Mouse (Mus musculus): ENCODE measurements at regions not wholly inside any gene's neighbourhood (a gene's known extent, or its start where the extent isn't known, plus 50 kb on each side); places are given as distances from the start of the nearest gene placed in this dataset.

- Histone ChIP-seq H3K4me2 (no peak overlapping the region), H3K4me1 (replicated peaks) (peaks cover 5% of the 10 kb centered on the region; the same call in 1 of the 2 replicates), H3K36me3 (no peaks in the 10 kb centered on the region), H3K9me3 (no peaks in the 10 kb centered on the region), H3K4me3 (no peak overlapping the region), H3K27me3 (no peaks in the 10 kb centered on the region), H3K27ac (replicated peaks) (no peak overlapping the region), H3K9ac (no peak overlapping the region)
- ATAC-seq (ENCODE audit: low read depth): no peak
- 73% methylated on average over 8 of the region's 8 CpGs for WGBS
Observed at GRCm38 (mm10) chr13:80334865-80335655, 548.1 kb upstream of the Arrdc3 start.

DNA sequence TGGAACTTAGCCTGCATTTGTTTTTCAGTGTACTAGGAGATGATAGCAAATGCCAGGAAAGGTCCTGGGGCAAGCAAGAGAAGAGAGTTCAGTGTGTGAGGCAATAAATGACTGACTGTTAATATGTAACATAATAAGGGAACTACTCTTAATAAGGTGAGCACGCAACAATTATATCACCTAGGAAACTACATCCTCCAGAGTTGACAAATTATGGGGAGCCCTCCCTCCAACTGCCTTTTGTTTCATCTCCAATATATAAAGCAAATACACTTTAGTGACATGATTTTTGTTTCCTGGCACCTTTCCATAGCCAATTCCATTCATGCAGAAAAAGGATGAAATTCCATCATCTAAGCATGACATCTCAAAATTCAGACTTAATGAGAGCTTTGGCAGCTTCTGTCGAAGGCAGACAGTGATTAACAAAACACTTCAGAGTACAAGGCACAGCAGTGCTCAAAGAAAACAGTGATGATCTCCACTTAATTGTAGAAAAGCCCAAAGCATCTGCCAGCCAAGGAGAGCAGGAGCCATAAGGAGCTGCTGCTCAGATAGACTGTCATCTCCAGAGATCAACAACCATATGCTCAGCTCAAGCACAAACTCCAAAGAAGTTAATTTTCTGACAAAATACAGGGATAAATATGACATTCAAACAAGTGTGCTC is 536.1 kb upstream of the Arrdc3 start:
- WGBS: 61% methylated on average over 2 of the region's 2 CpGs
- no peaks in the 10 kb centered on the region for H3K36me3 ChIP-seq
- no peaks in the 10 kb centered on the region for H3K27me3 ChIP-seq
- no peaks in the 10 kb centered on the region for H3K9me3 ChIP-seq
- H3K4me2 ChIP-seq: no peak overlapping the region
- H3K4me1 ChIP-seq (replicated peaks): no peaks in the 10 kb centered on the region
- ATAC-seq (ENCODE audit: low read depth): no peak
- H3K4me3 ChIP-seq: no peak overlapping the region
- H3K9ac ChIP-seq: no peak overlapping the region
- no peak overlapping the region for H3K27ac ChIP-seq (replicated peaks)

DNA sequence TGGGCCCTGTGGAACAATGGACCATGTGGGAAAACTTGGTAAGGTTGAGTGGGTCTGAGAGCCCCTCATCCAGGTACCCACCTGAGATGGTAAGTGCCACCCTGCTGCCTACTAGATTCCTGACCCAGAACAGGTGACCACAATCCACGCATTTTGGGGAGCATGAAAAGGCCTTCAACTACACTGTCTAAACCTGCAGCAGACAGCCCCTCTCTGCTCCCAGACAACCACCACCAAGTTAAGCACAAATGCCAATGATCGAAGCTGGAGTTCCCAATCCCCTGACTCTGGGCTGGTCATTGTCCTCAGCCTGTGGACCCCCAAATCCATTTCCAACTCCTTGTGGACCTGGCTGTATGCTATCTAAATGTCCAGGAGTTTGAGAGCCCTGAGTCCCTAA is 517.2 kb upstream of the Arrdc3 start:
- Histone ChIP-seq H3K4me2 (no peak overlapping the region), H3K4me1 (replicated peaks) (no peaks in the 10 kb centered on the region), H3K4me3 (no peak overlapping the region), H3K9me3 (no peaks in the 10 kb centered on the region), H3K36me3 (no peaks in the 10 kb centered on the region), H3K27me3 (no peaks in the 10 kb centered on the region), H3K9ac (no peak overlapping the region), H3K27ac (replicated peaks) (no peak overlapping the region)
- ATAC-seq (ENCODE audit: low read depth): no peak
- 94% methylated on average over 2 of the region's 2 CpGs for WGBS

DNA sequence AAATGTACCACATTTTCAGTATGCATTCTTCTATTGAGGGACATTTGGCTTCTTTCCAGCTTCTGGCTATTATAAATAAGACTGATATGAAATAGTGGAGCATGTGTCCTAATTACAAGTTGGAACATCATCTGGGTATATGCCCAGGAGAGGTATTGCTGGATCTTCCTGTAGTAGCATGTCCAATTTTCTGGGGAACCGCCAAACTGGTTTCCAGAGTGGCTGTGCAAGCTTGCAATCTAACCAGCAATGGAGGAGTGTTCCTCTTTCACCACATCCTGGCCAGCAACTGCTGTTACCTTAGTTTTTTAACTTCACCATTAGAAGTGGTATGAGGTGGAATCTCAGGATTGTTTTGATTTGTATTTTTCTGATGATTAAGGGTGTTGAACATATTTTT is 512.7 kb upstream of the Arrdc3 start:
- Histone ChIP-seq H3K9ac (no peak overlapping the region), H3K27me3 (no peaks in the 10 kb centered on the region), H3K27ac (replicated peaks) (no peak overlapping the region), H3K9me3 (no peaks in the 10 kb centered on the region), H3K36me3 (no peaks in the 10 kb centered on the region), H3K4me1 (replicated peaks) (no peaks in the 10 kb centered on the region), H3K4me3 (no peak overlapping the region), H3K4me2 (no peak overlapping the region)
- ATAC-seq (ENCODE audit: low read depth): no peak
- 79% methylated on average over 1 of the region's 1 CpGs for WGBS

GRCm38 (mm10) chr13:80381280-80381965 is 501.8 kb upstream of the Arrdc3 start:
- H3K4me2 ChIP-seq: no peak overlapping the region
- no peaks in the 10 kb centered on the region for H3K4me1 ChIP-seq (replicated peaks)
- no peaks in the 10 kb centered on the region for H3K27me3 ChIP-seq
- ATAC-seq (ENCODE audit: low read depth): no peak
- no peaks in the 10 kb centered on the region for H3K9me3 ChIP-seq
- H3K9ac ChIP-seq: no peak overlapping the region
- no peak overlapping the region for H3K27ac ChIP-seq (replicated peaks)
- H3K4me3 ChIP-seq: no peak overlapping the region
- WGBS: 72% methylated on average over 4 of the region's 4 CpGs
- H3K36me3 ChIP-seq: no peaks in the 10 kb centered on the region

- H3K27me3 ChIP-seq: no peaks in the 10 kb centered on the region
- WGBS: 72% methylated on average over 2 of the region's 2 CpGs
- no peak for ATAC-seq (ENCODE audit: low read depth)
- no peak overlapping the region for H3K4me2 ChIP-seq
- H3K4me1 ChIP-seq (replicated peaks): no peaks in the 10 kb centered on the region
- no peak overlapping the region for H3K27ac ChIP-seq (replicated peaks)
- H3K9me3 ChIP-seq: no peaks in the 10 kb centered on the region
- no peaks in the 10 kb centered on the region for H3K36me3 ChIP-seq
- no peak overlapping the region for H3K9ac ChIP-seq
- no peak overlapping the region for H3K4me3 ChIP-seq
Observed at GRCm38 (mm10) chr13:80381966-80382666, 501.1 kb upstream of the Arrdc3 start.

- no peak overlapping the region for H3K9ac ChIP-seq
- H3K4me2 ChIP-seq: no peak overlapping the region
- H3K36me3 ChIP-seq: no peaks in the 10 kb centered on the region
- no peak overlapping the region for H3K4me3 ChIP-seq
- H3K9me3 ChIP-seq: no peaks in the 10 kb centered on the region
- no peaks in the 10 kb centered on the region for H3K27me3 ChIP-seq
- ATAC-seq (ENCODE audit: low read depth): no peak
- no peak overlapping the region for H3K27ac ChIP-seq (replicated peaks)
- H3K4me1 ChIP-seq (replicated peaks): 0 out of 2 replicates have a peak, but pooled peaks cover 7% of the 10 kb centered on the region
Observed at GRCm38 (mm10) chr13:80408928-80409327, 474.3 kb upstream of the Arrdc3 start.

DNA sequence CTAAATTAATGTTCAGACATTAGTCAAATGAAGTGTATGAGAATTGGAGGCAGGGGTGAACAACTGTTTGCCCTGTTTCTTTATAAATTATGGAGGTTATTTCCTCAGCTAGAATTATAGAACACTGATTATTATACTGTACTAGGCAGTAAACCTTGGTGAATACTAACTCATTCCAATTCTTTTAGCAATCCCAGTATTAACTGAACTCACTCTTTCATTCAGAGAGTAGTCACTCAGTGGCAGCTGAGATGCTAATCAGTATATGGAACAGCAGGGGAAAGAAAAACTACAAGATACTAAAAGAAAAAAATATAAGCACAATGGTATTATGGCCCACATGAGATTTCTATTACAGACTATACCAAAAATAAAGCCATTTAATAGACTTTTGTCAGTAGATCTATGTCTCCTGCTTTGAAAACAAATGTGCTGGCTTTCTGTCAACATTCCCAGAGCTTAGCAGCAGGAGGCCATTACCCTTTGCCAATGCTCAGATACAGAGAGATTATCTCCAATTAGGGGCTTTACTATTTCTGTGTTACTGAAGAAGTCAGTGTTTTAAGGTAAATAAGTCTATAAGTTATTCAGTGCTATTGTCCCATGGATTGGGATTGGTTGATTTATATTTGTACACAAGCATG is 473.3 kb upstream of the Arrdc3 start:
- H3K36me3 ChIP-seq: no peaks in the 10 kb centered on the region
- 0 out of 2 replicates have a peak, but pooled peaks have one; percentile 36 for ATAC-seq (ENCODE audit: low read depth)

DNA sequence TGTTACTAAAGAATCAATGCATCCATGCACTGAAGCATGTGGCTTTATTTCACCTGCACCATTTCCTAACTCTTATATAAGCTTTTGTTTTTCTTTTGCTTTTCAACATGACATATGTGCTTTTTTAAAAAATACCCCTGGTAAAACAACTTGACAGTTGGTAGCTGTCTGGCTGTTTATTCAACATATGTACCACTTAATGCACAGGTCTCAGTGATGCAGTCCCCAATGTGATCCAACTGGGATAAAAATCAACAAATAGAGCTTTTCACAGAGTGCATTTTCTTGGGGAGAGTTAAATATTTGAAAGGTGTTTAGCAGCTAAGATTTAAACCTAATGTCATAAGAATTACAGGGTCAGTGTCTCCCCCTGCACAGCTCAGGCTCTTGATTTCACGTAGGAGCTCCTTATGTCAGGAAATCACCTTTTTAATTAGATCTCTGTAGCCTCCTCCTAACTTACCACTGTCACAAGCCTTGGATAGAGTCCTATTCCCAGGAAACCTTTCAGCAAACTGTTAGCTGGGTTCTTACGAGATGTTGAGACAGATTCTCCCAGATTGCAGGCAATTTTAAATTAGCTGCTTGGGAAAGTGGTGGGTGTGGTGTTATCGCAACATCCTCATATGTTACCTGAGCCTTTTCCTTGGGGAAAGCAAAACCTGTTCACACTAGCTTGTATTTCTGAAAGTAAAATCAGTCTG is 464.6 kb upstream of the Arrdc3 start:
- ATAC-seq (ENCODE audit: low read depth): no peak
- Histone ChIP-seq H3K4me3 (no peak overlapping the region), H3K9ac (no peak overlapping the region), H3K27me3 (no peaks in the 10 kb centered on the region), H3K4me2 (no peak overlapping the region), H3K27ac (replicated peaks) (no peak overlapping the region), H3K9me3 (no peaks in the 10 kb centered on the region), H3K36me3 (no peaks in the 10 kb centered on the region), H3K4me1 (replicated peaks) (no peaks in the 10 kb centered on the region)
- 72% methylated on average over 3 of the region's 3 CpGs for WGBS

More for the DNA sequence above, 473.3 kb upstream of the Arrdc3 start:
- Histone ChIP-seq H3K4me2 (no peak overlapping the region), H3K27me3 (no peaks in the 10 kb centered on the region), H3K27ac (replicated peaks) (no peak overlapping the region), H3K4me3 (no peak overlapping the region), H3K9ac (no peak overlapping the region), H3K4me1 (replicated peaks) (0 out of 2 replicates have a peak, but pooled peaks cover 7% of the 10 kb centered on the region), H3K9me3 (no peaks in the 10 kb centered on the region)

- Histone ChIP-seq H3K27me3 (no peaks in the 10 kb centered on the region), H3K27ac (replicated peaks) (no peak overlapping the region), H3K9ac (no peak overlapping the region), H3K9me3 (no peaks in the 10 kb centered on the region), H3K36me3 (no peaks in the 10 kb centered on the region), H3K4me1 (replicated peaks) (no peaks in the 10 kb centered on the region), H3K4me3 (no peak overlapping the region), H3K4me2 (no peak overlapping the region)
- 88% methylated on average over 2 of the region's 2 CpGs for WGBS
- ATAC-seq (ENCODE audit: low read depth): no peak
Observed at GRCm38 (mm10) chr13:80420341-80420740, 462.8 kb upstream of the Arrdc3 start.

Data from neural tube, embryonic 13.5 days (tissue).